Mouse (Mus musculus) forebrain, embryonic 14.5 days (tissue): ENCODE data around the gene Nectin2. TPM values are rescaled to one million over a fixed set of nuclear protein-coding genes. Genes with fewer than 3 reads are reported as not detected.
A peak's percentile ranks its signal among the peaks of the same experiment; 100 is the strongest.
"Not testable (repeated sequence)": the region's sequence is repeated elsewhere in the genome, so short reads cannot be mapped to it uniquely, and the experiment has no call there.

ENCODE experiments used
- ATAC-seq: fragments of 200-750 bp; cut with Nextera tagmentation; 2 replicates; pipeline ENCODE4 v1.8.0; 2017; ENCODE audit warnings: mild to moderate bottlenecking, moderate library complexity
- DNase-seq: peaks from one replicate; pipeline ENCODE4 v3.0.0-alpha.2; 2015; ENCODE audit warnings: low spot score
- H3K27ac ChIP-seq: fragments of 300-500 bp; sonication (generic); 2 replicates; pipeline ENCODE4 v1.5.1; 2014; ENCODE audit warnings: low read depth, mild to moderate bottlenecking, control low read depth, low read length, moderate library complexity
- H3K27me3 ChIP-seq: fragments of 300-500 bp; sonication (generic); replicated peaks from 2 replicates; pipeline ENCODE4 v1.6.1; 2014; ENCODE audit warnings: low read length, control low read depth, mixed read lengths; ENCODE audit not compliant: control insufficient read depth, insufficient read depth
- H3K36me3 ChIP-seq: fragments of 300-500 bp; sonication (generic); 2 replicates; pipeline ENCODE4 v1.6.1; 2014; ENCODE audit warnings: low read length, control low read depth; ENCODE audit not compliant: control insufficient read depth, insufficient read depth
- H3K4me1 ChIP-seq: fragments of 300-500 bp; sonication (generic); 2 replicates; pipeline ENCODE4 v1.6.1; 2014; ENCODE audit warnings: antibody characterized with exemption, low read length, control low read depth; ENCODE audit not compliant: control insufficient read depth, insufficient read depth
- H3K4me2 ChIP-seq: fragments of 300-500 bp; sonication (generic); 2 replicates; pipeline ENCODE4 v1.6.1; 2014; ENCODE audit warnings: mild to moderate bottlenecking, control low read depth, low read length
- H3K4me3 ChIP-seq: fragments of 300-500 bp; sonication (generic); 2 replicates; pipeline ENCODE4 v1.5.1; 2014; ENCODE audit warnings: low read depth, low read length, control low read depth
- H3K9ac ChIP-seq: fragments of 300-500 bp; sonication (generic); 2 replicates; pipeline ENCODE4 v1.6.1; 2014; ENCODE audit warnings: mild to moderate bottlenecking, low read length, control low read depth, moderate library complexity
- H3K9me3 ChIP-seq: fragments of 300-500 bp; sonication (generic); replicated peaks from 2 replicates; pipeline ENCODE4 v1.6.1; 2016; ENCODE audit warnings: low read length, control low read depth, mixed read lengths; ENCODE audit not compliant: control insufficient read depth
- WGBS: fragments of 180-500 bp; shearing (Covaris S2); extraction: QIAGEN DNeasy Blood & Tissue Kit; methylation state at CpG from one replicate; pipeline ENCODE4 v1.1.7; 2014; 5-methylcytosine and 5-hydroxymethylcytosine counted together
- polyA plus RNA-seq: library from polyadenylated mRNA; unstranded; fragments of >200 nt; fragmentation: Nextera tagmentation; extraction: Ambion mirVana; gene quantifications from 2 replicates; pipeline ENCODE4 v1.2.1, GENCODE M21; 2014

Gene Nectin2
- polyA plus RNA-seq, result 33.0 and 39.7 TPM in 2 replicates

- no peaks in the 10 kb centered on the region for H3K9me3 ChIP-seq
- ATAC-seq, result peak; percentile 49
Measured at GRCm38 (mm10) chr7:19750217-19751069, at the start of gene Nectin2. Gene Nectin2 (minus strand): TSS chr7:19750483.

DNA sequence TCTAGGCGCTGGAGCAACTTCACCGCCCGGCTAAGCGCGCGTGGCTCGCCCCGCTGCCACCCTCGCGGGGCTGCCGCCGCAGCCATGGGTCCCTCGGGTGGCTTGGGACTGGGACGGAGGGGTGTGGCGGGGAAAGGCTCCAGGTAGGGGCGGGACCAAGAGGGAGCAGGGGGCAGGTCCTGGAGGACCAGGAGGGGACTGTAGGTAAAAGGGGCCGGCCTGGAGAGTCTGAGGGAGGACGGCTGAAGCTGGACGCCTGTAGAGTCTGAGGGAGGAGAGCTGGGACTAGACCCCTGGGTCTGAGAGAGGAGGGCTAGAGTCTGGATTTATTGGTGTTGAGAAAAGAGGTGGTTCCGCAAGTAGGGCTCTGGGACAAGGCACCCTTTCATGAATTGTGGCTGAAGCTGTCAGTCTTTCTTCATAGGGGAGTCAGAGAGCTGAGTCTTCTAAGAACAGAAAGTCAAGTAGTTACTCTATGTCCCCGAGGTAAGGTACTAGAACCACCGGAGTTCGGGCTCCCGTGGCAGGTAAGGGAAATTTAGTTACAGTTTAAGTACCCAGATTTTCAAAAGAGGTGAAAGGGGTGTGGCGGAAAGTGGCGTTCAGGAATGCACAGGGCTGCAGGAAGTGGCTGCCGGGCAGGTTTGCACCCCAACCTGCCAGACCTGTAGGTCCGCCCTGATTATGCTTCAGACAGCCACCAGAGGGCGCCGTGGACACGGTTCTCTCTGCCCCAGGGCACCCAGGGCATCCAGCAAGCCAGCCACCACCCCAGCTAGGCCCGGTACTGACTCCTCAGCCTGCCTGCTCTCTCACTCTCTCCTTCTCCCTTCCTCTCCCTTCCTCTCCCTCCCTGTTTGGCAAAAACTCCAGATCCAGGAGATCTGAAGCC lies 46.7 kb upstream of the Nectin2 start, which contains the start of gene Cblc:
Gene Cblc, minus strand, starts transcription at position 113 of the 892 bp plus-strand sequence.
- H3K9ac ChIP-seq, result no peak within 1 kb of the TSS
- H3K27me3 ChIP-seq, result peaks cover 19% of the 10 kb centered on the region
- H3K27ac ChIP-seq, result no peak within 1 kb of the TSS
- no peak within 1 kb of the TSS for H3K4me3 ChIP-seq
- WGBS, result 3% methylated on average over 32 of the region's 32 CpGs
- no peaks in the 10 kb centered on the region for H3K4me1 ChIP-seq
- no peak within 1 kb of the TSS for H3K4me2 ChIP-seq
- ATAC-seq (no peak), DNase-seq (peak; percentile 28)
- no peaks in the 10 kb centered on the region for H3K9me3 ChIP-seq
- no peaks in the 10 kb centered on the region for H3K36me3 ChIP-seq

More at GRCm38 (mm10) chr7:19750217-19751069, at the start of gene Nectin2:
- Histone ChIP-seq H3K27me3 (no peaks in the 10 kb centered on the region), H3K9ac (peak within 1 kb of the TSS; percentile 90), H3K4me3 (peak within 1 kb of the TSS; percentile 77), H3K4me1 (peaks cover 20% of the 10 kb centered on the region), H3K27ac (peak within 1 kb of the TSS; percentile 70), H3K4me2 (peak within 1 kb of the TSS; percentile 89), H3K36me3 (no peaks in the 10 kb centered on the region)
- WGBS, result 16% methylated on average over 19 of the region's 19 CpGs
- peak; percentile 82 for DNase-seq

GRCm38 (mm10) chr7:19796254-19796653 lies 46.0 kb upstream of the Nectin2 start:
- H3K4me1 ChIP-seq, result no peaks in the 10 kb centered on the region
- H3K27me3 ChIP-seq, result peaks cover 19% of the 10 kb centered on the region
- ATAC-seq (no peak), DNase-seq (no peak)
- 11% methylated on average over 18 of the region's 18 CpGs for WGBS
- no peaks in the 10 kb centered on the region for H3K36me3 ChIP-seq
- H3K9ac ChIP-seq, result no peak overlapping the region
- H3K4me2 ChIP-seq, result no peak overlapping the region
- no peak overlapping the region for H3K27ac ChIP-seq
- no peak overlapping the region for H3K4me3 ChIP-seq
- no peaks in the 10 kb centered on the region for H3K9me3 ChIP-seq

- H3K4me2 ChIP-seq, result no peak overlapping the region
- H3K4me3 ChIP-seq, result no peak overlapping the region
- H3K9ac ChIP-seq, result no peak overlapping the region
- DNase-seq (no peak), ATAC-seq (no peak)
- H3K4me1 ChIP-seq, result no peaks in the 10 kb centered on the region
- WGBS, result 56% methylated on average over 2 of the region's 2 CpGs
- no peak overlapping the region for H3K27ac ChIP-seq
- no peaks in the 10 kb centered on the region for H3K9me3 ChIP-seq
- H3K27me3 ChIP-seq, result peaks cover 19% of the 10 kb centered on the region
- H3K36me3 ChIP-seq, result no peaks in the 10 kb centered on the region
Measured at GRCm38 (mm10) chr7:19795236-19795635, 45.0 kb upstream of the Nectin2 start.

DNA sequence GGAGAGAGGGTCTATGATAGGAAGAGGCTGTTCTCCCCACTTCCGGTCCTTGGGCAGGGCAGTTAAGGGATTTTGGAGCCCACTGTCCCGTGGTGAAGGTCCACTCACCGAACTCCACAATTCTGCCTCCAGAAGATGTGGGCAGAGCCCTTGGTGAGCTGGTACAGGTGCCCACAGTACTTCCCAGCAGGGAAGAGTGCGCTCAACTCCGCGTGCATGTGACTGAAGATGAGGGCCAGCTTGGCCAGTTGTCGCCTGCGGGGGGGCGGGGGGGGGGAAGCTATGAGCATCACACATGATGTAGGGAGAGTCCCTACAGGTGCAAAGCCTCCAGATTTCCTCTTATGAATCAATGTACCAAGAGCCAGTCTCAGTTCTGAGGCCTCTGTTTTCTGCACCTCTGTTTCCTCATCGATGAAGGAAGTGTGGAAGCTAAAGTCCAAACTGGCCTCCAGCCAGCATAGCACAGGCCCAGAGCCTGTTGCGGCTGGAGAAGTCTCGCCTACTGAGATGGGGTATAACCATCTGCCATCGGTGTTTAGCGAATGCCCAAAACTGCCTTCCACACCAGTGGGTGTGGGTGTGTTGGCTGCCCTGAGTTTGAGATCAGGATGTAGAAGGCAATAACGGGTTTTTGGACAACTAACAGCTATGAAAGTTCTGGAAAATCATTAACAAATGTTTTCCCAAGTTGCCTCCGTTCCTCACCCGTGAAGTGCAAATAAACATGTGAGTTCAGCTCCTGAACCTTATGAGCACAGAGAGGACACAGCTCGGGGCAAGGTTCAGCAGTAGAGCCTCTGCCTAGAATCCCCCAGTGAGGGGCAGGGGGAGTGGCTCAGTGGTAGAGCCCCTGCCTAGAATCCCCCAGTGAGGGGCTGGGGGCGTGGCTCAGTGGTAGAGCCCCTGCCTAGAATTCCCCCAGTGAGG lies 42.7 kb upstream of the Nectin2 start:
- H3K36me3 ChIP-seq, result no peaks in the 10 kb centered on the region
- 88% methylated on average over 18 of the region's 19 CpGs for WGBS
- H3K27me3 ChIP-seq, result peaks cover 19% of the 10 kb centered on the region
- H3K4me1 ChIP-seq, result 0 out of 2 replicates have a peak, but pooled peaks cover 2% of the 10 kb centered on the region
- no peak overlapping the region for H3K4me3 ChIP-seq
- no peak for DNase-seq
- ATAC-seq, result no peak
- H3K9ac ChIP-seq, result no peak overlapping the region
- no peak overlapping the region for H3K4me2 ChIP-seq
- H3K27ac ChIP-seq, result no peak overlapping the region
- H3K9me3 ChIP-seq, result no peaks in the 10 kb centered on the region

GRCm38 (mm10) chr7:19791504-19791903 lies 41.2 kb upstream of the Nectin2 start:
- not testable (repeated sequence) for H3K4me3 ChIP-seq, H3K4me2 ChIP-seq, H3K36me3 ChIP-seq, H3K9me3 ChIP-seq, H3K4me1 ChIP-seq, ATAC-seq, H3K9ac ChIP-seq, H3K27me3 ChIP-seq, DNase-seq, H3K27ac ChIP-seq
- 97% methylated on average over 2 of the region's 2 CpGs for WGBS

- no peak overlapping the region for H3K27ac ChIP-seq
- peak; percentile 69 for ATAC-seq
Measured at GRCm38 (mm10) chr7:19789904-19790347, 39.6 kb upstream of the Nectin2 start.

More at GRCm38 (mm10) chr7:19789904-19790347, 39.6 kb upstream of the Nectin2 start:
- under 1% methylated on average over 19 of the region's 19 CpGs for WGBS
- Histone ChIP-seq H3K4me1 (0 out of 2 replicates have a peak, but pooled peaks cover 2% of the 10 kb centered on the region), H3K27me3 (no peaks in the 10 kb centered on the region), H3K36me3 (no peaks in the 10 kb centered on the region), H3K9ac (peak overlapping the region; percentile 56), H3K4me2 (peak overlapping the region; percentile 49), H3K4me3 (peak overlapping the region; percentile 21), H3K9me3 (no peaks in the 10 kb centered on the region)
- peak; percentile 85 for DNase-seq
